Mouse (Mus musculus) megakaryocyte-erythroid progenitor cell, adult 5-6 weeks (primary cell): ENCODE measurements around the gene Tsga8. TPM values are rescaled to one million over a fixed set of nuclear protein-coding genes. Genes with fewer than 3 reads are reported as not detected.

Experiments
- ATAC-seq: replicated peaks from 2 replicates; pipeline ENCODE4 v1.8.0; 2016; ENCODE audit warnings: mild to moderate bottlenecking, inconsistent platforms; ENCODE audit not compliant: severe bottlenecking, poor library complexity, low FRiP score, low TSS enrichment
- total RNA-seq, 2 experiments: library from RNA; stranded (forward) in 1 of 2; stranded (reverse) in 1 of 2; fragments of 200-1000, 215-1000 nt in 1 of 2; fragments of >200 nt in 1 of 2; fragmentation: Nextera tagmentation in 1 of 2; gene quantifications; 2 replicates each; pipeline ENCODE4 v1.2.3; 2014 to 2017

Gene Tsga8
- total RNA-seq (2014; fragmentation: Nextera tagmentation) (not detected in 2 replicates), total RNA-seq (2017) (not detected in 2 replicates)

GRCm38 (mm10) chrX:83487598-83487997 is at the start of gene Tsga8:
Tsga8 (minus strand) TSS chrX:83487924.
- ATAC-seq = no peak
